Mouse (Mus musculus): ENCODE results near the gene Scamp3.

Scamp3 gene

DNA sequence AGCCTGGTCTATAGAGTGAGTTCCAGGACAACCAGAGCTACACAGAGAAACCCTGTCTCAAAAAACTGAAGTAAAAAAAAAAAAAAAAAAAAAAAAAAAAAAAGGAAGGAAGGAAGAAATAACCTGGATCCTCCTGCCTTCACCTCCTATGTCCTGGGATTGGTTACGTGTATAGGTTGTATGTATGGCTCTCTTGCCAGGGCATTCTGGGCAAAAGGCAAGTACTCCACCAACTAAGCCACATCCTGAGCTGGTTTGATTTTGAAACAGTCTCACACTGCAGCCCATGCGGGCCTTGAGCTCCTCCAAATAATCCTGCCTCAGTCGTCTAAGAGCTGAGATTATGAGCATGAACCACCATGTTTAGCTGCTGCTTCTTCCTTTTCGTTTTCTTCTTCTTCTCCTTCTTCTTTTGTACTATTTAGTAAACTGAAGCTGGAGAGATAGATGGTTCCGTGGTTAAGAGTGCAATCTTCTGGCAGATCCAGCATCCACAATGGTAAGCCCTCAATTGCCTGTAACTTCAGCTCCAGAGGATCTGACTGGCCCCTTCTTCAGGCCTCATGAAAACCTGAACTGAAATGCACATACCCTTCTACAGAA, 13.5 kb upstream of the Scamp3 start:
- DNase-seq = no peak

DNA sequence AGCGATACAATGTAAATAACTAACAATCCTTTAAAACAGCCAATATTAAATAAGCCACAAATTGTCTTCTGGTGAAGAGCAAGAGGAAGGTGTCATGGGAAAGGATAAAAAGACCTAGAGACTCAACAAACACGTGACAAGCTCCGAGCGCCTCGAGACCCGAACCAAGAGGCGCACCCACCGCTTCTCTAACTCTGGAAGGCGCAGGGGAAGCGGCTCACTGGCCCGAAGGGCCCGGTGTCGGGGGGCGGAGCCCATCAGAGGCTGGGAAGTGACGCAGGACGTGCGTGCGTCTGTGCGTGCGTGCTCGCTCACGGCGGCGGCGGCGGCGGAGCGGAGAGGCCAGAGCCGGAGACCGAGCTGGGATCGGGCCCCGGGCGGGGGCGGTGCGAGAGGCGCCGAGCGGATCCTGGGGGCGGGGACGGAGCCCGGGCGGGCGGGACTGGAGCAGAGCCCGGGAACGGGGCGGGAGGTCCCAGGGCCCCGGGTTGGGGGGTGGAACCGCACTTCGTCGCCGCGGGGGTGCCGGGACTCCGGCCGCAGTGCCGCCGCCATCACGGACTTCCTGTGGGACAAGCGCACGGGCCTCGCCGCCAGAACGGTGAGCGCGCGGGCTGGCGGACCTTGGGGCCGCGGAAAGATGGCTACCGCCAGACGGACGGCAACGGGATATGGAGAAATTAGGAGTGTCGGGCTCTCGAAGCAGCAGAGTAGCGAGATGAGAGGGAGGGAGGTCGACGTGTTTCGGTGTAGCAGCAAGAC, 12.6 kb upstream of the Scamp3 start, which contains the start of gene Clk2:
Clk2 (plus strand) TSS at position 290 of the 762 bp plus-strand sequence.
- DNase-seq = peak; percentile 96

DNA sequence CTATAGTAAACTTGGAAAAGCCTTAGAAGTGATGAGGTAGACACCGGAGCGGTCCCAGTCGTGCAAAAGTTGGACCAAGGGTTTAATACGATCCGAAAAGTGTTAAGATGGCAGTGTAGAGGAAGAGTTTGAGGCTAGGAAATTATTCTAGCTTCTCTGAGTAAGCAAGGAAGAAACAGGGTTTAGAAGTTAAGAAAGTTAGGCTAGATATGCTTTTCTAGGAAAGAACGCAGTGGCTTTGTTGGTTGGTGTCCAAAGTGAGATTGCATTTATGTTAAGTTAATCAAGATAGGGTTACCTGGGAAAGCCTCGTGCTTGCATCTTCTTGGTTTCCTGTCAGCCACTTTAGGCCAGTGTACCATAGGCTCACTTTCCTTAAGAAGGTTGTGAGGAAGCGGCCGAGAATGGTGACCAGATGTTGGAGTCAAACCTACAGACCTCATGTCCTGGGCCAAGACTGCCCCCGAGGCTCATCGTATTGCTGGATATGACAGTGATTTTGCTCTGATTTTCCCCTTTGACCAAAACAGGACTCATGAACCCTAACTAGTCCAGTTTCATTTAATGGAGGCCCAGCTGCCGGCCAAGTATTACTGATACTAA, 11.9 kb upstream of the Scamp3 start:
- no peak for DNase-seq

GRCm38 (mm10) chr3:89166945-89167344, 10.3 kb upstream of the Scamp3 start:
- no peak for DNase-seq

GRCm38 (mm10) chr3:89174844-89175243, 2.4 kb upstream of the Scamp3 start:
- no peak for DNase-seq

DNA sequence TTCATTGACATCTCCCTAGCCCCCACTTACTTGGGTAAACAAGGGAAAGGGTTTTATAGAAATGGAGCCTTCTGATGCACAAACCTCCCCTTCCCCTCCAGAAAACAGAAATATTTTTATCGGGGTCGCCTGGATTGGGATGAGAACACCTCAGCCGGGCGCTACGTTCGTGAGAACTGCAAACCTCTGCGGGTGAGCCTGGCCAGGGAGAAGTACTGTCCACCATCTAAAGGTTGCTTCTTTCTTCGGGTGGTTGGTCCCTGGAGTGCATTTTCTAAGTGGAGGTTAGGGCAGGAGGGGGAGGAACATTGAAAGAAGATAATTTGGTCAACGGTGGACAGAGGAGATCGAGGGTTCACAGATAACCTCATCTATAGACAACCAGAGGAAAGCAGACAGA, 1.7 kb upstream of the Scamp3 start:
- DNase-seq = no peak

GRCm38 (mm10) chr3:89176421-89176820, 852 bp upstream of the Scamp3 start:
- no peak for DNase-seq

DNA sequence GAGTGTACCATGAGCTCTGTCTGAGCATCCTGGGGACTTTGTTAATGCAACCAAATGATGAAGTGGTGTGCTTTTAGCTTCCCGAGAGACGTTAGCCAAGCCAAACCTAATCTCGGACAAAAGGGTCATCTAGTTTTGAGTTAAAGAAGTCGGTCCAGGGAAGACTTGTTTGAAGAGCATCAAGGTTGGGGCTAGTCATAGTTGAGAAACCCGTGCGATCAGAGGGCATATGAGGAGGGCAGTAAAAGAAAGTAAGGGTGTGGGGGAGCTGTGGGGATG, 773 bp downstream of the Scamp3 start:
- DNase-seq = no peak

GRCm38 (mm10) chr3:89179056-89179455, 1.8 kb downstream of the Scamp3 start:
- no peak for DNase-seq

GRCm38 (mm10) chr3:89181749-89182500, 4.7 kb downstream of the Scamp3 start:
- no peak for DNase-seq

DNA sequence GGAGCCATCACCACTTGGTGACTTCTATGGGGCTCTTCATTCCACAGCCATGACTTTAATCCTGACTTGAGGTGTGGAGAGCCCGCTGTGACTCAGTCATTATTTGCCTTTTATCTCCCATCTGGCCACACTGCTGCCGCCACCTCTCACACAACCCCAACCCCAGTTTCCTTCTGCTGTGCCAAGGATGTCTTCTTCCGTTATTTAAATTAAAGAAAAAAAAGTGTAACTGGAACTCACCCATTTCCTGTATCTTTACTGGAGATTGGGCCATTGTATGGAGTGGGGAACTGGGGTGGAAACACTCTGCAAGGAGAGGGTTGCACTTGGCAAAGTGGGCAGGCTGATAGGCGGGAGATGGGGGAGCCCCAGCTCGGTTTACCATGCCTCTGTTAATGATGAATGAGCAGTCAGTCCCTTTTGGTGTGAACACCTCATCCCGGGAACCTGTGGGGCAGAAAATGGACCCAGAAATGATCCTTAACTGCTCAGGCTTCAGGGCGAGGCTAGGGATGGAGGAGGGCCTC, 5.3 kb downstream of the Scamp3 start:
- DNase-seq = no peak

DNA sequence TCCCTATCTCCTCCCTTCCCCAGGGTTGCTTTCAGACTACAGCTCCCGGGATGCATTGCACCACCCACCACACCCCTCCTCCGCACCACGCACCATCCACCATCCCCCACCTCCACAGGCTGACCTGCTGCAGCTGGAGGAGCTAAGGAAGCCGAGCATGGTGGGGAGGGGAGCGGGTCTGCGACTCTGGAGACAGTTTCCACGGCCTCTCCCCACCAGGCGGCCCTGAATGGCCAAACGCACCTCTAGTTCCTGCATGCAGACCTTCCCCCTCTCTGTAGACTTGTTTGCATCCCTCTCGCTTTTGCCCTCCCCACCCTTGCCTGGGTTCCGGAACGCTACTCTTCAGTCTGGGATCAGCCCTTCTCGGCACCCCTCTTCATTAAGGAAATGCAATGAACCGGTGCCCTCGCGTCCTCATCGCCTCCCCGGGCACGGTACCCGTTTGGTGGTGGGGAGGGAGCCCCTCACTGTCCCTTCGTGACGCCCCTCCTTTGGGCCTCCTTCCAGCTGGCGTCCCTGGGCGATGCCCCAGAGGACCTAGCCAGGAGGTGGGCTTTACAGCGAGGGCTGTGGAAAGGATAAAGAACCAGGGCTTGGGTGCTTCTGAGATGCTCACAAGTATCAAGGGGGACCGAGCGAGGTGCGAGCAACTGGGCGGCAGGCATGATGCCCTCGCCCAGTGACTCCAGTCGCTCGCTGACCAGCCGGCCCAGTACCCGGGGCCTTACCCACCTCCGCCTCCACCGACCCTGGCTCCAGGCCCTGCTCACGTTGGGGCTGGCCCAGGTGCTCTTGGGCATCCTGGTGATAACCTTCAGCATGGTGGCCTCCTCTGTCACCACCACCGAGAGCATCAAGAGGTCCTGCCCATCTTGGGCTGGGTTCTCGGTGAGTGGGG, 6.0 kb downstream of the Scamp3 start, which contains the start of gene Fam189b:
Fam189b (plus strand) TSS at position 86 of the 901 bp plus-strand sequence.
- peak; percentile 94 for DNase-seq

- no peak for DNase-seq
Observed at GRCm38 (mm10) chr3:89183959-89184315, 6.7 kb downstream of the Scamp3 start.

GRCm38 (mm10) chr3:89187197-89187596, 9.9 kb downstream of the Scamp3 start:
- no peak for DNase-seq

GRCm38 (mm10) chr3:89187690-89188477, 10.6 kb downstream of the Scamp3 start:
- DNase-seq = no peak

DNA sequence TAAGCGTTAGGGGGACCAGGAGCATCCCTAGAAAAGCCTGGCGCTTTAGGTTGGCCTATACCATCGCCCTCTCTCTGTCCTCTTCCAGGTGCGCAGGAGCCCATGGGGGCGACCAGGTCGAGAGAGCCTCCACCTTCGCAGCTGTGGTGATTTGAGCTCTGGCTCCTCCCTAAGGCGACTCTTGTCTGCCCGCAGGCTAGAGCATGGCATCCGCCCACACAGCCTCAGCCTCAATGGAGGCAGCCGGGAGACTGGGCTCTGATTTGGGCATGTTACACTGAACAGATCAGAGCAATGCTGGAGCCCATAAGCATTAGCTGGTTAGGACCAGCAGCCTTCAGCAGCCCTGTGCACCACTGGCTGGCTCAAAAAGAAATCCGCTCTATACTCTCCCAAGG, 11.2 kb downstream of the Scamp3 start:
- no peak for DNase-seq

DNA sequence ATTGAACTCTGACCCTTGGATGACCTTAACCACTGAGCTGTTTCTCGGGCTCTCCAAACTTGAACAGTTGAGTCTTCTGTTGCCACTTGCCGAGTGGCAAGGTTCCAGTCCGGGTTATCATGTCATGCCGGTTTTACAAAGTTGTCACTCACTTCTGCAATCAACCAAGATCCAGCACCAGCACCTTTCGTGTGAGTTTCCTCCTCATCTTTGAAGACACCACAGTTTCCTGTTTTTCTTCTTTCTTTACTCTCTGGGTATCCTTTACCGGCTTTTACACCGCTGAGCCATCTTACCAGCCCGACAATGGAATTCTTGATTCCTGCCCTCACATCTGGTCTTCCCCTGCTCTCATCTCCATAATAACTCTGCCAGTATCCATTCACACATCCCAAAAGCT, 13.2 kb downstream of the Scamp3 start:
- no peak for DNase-seq

- DNase-seq = no peak
Observed at GRCm38 (mm10) chr3:89193351-89193750, 16.1 kb downstream of the Scamp3 start.

DNA sequence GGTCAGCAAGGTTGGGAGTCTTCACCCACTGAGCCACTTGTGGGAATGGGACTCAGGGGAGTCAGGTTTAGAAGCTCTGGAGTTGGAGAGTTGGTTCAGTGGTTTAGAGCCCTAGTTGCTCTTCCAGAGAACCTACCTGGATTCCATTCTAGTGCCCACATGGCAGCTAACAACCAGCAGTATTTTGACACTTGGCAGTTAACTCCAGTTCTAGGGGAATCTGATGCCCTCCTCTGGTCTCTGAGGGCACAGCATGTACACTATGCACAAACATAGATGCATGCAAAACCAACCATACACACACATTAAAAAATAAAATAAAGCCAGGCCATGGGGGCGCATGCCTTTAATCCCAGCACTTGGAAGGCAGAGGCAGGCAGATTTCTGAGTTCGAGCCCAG, 16.6 kb downstream of the Scamp3 start:
- peak; percentile 46 for DNase-seq

DNA sequence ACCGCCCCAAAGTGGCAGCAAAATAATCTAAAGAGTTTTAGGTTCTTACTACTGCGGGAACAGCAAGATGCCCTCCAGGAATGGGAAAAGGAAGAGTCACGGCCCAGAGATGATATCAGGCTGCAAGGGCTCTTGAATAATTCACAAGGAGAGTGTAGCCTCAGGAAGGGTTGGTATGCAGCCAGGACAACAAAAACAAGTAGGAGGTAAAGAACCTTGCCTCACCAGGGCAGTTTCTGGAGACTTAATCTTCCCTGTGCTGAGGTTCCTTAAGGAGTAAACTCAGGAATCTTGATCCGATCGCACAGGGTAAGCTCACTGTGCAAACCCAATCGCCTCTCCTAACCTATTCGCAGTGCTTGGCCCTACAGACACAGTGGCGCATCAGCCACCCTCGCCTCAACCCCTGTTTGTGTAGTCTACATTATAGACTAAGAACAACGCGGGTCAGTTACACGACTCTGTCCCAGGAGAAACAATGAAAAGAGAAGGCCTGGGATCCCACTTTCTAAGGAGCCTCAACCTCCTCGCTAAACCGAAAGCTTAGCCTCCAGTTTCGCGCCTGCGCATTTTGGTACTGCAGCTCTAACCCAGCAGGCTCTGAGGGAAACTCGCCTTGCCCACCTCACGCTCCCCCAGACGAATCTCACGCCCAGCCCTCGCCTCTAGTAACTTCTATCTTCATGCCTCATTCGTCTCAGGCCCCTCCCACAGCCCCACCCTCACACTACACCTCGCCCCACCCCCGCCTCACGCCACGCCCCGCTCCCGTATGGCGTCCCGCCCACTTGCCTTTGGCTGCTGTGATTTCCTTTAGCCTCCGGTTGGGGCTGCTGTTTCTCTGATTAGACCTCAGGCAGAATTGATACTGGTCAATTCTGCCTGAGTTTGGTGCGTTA, 19.0 kb downstream of the Scamp3 start:
- peak; percentile 94 for DNase-seq

All from lung, postnatal 10 days (tissue).